Mouse (Mus musculus): Measurements from ENCODE around the gene Ovca2.

- TF ChIP-seq USF1 (IDR thresholded peaks at IDR 0.05; ENCODE audit: low read depth): no peak
- TF ChIP-seq CTCF (IDR thresholded peaks at IDR 0.05; ENCODE audit: control insufficient read depth, insufficient read depth, insufficient read length): no peak
- TF ChIP-seq MAX (IDR thresholded peaks at IDR 0.05): no peak
These were observed 24.5 kb downstream of the Ovca2 start for GRCm38 (mm10) chr11:75154053-75154585.
